Mouse (Mus musculus) right cerebral cortex, postnatal 10 days (tissue): ENCODE data around the gene Lmntd1.
A peak's percentile ranks its signal among the peaks of the same experiment; 100 is the strongest.

ENCODE experiments used
- DNase-seq, 2 experiments: peaks; one replicate each; pipeline ENCODE4 v3.0.0; 2021; ENCODE audit warnings: low spot score in 2 of 2

Gene Lmntd1

GRCm38 (mm10) chr6:145433897-145434296 is 180.2 kb downstream of the Lmntd1 start:
- DNase-seq, result no peak

DNA sequence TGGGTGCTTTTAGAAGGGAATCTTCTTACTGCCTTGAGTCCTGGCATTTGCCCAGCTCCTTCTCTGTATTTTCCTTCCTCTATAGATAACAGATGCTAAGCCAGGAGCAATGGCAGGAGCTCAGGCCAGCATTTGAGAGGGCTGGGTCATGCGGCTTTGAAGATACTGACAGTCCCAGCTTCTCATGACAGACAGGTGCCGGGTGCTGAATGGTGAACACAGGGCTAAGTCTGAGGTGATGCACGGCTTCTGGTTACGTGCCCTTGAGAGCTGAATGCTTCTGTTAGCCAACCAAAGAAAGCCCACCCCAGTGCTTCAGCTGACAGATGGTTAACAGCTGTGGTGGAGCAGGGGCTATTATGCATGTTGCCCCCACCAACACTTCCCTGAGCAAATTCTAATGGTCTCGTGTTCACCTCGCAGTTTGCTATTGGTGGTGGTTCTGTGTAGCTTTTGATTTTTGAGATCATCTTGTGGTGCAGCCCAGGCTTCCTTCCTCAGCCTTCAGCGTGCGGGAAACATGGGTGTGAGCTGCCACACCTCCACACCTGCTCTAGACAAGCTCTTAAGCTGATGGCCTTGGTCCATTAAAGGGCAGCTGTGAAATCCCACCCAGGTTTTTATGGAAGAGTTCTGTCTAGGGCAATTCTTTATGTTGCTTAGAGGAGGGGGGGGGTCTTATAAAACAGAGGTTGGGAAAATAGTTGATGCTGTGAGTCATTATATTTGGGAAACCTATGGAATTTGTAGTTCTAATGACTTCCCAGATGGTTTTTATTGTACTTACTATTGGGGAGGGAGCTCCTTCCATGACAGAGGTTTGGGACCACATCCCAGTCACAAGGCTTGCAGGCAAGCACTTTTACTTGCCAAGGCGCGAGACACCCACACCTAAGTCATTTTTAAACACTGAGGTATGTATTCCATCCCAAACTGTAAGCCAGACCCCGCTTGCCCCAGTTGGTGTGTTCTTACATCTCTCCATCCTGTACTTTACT is 181.1 kb downstream of the Lmntd1 start:
- DNase-seq, result peak in 1 of 2 experiments; percentile 18

DNA sequence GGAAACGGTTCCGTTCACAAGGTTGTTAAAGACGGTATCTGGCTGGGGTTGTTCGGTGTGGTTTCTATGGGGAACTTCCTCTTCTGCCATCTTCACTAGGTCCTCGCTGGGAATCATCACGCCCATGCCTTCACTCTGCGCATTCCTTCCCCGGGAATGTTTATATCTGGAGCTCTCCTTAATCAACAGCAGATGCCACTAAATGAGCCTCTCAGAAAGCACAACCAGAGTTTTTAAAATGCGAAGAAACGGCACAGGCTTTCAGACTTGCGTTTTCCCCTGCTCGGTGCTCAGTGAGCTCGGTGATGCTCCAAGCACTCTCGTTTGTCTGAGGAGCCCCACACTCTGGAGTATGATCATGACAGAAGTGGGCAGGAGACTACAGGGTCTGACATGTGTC is 182.4 kb downstream of the Lmntd1 start:
- peak in 1 of 2 experiments; percentile 20 for DNase-seq

- peak; percentile 20 to 22 for DNase-seq
These were observed 186.7 kb downstream of the Lmntd1 start for GRCm38 (mm10) chr6:145427411-145427810.

- DNase-seq, result peak in 1 of 2 experiments; percentile 12
These were observed 187.6 kb downstream of the Lmntd1 start for GRCm38 (mm10) chr6:145426501-145426900.

DNA sequence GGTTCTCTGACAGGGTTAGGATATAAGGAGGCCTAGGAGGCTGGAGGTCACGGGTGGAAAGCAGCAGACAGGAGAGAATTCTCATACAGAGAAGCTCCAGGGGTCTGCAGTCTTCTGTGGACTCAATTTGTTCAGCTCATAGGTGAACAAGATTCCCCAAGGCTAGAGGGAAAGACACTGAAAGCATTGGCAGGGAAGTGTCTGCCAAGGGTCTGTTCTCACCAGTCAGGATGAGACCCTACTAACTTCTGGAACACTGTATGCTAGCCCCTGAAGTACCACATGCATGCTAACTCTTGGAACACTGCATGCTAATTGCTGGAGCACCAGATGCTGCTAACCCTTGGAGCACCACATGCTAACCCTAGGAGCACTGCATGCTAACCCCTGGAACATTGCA is 190.0 kb downstream of the Lmntd1 start:
- DNase-seq, result peak; percentile 11 to 16

DNA sequence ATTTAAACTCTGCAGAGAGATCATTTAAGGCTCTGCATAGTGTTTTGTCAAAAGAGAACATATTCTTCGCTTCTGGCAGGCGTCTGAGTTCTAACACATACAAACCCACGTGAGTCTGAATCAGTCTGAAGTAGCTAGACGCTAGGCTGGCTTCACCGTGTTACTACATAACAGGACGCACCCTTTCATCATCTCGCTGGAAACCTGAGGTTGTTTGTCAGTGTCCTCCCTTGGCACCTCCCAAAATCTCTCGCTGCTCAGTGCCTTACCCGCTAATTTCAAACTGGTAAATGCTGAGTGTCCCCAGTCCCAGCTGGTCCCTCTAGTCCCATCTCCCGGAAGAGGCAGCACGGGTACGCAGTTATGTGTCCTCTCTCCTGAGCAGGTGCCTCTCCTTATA is 190.6 kb downstream of the Lmntd1 start:
- peak; percentile 30 to 54 for DNase-seq

DNA sequence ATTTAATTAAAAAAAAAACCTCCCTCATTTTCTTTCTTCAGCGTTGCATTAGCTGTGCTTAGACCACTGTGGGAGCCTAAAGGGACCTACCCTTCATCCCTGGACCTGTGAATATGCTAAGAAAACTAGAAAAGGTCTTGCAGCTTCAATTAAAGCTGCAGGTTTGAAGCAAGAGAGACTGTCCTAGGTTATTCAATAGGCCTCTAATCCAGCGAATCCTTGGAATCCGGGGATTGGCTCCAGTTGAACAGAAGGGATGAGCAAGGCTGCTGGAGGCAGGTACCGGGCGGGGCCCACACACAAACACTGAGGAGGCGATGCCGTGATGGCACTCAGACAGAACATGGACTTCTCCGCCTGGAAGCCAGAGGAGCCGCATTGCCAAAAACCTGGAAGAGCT is 192.5 kb downstream of the Lmntd1 start:
- DNase-seq, result peak in 1 of 2 experiments; percentile 15

DNA sequence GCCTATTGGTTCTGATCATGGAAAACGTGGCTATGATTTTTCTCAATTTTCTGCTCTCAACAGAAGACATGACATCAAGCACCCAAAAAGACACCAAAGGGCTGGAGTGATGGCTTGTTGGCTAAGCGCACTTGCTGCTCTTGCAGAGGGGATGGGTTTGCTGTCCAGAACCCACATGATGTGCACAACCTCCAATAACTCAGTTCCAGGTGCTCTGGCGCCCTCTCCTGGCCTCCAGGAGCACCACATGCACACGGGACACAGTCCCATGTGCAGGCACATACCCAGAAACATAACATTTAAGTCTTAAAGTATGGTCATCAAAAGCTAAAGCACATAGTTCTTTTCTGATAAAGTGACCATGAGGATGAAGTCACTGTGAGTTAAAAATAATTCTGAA is 193.7 kb downstream of the Lmntd1 start:
- DNase-seq, result peak; percentile 13 to 16

- peak in 1 of 2 experiments; percentile 0 for DNase-seq
These were observed 195.3 kb downstream of the Lmntd1 start for GRCm38 (mm10) chr6:145418856-145419255.

GRCm38 (mm10) chr6:145417720-145418440 is 196.2 kb downstream of the Lmntd1 start:
- DNase-seq, result peak; percentile 4 to 9

GRCm38 (mm10) chr6:145417014-145417719 is 197.0 kb downstream of the Lmntd1 start:
- peak; percentile 24 to 61 for DNase-seq

DNA sequence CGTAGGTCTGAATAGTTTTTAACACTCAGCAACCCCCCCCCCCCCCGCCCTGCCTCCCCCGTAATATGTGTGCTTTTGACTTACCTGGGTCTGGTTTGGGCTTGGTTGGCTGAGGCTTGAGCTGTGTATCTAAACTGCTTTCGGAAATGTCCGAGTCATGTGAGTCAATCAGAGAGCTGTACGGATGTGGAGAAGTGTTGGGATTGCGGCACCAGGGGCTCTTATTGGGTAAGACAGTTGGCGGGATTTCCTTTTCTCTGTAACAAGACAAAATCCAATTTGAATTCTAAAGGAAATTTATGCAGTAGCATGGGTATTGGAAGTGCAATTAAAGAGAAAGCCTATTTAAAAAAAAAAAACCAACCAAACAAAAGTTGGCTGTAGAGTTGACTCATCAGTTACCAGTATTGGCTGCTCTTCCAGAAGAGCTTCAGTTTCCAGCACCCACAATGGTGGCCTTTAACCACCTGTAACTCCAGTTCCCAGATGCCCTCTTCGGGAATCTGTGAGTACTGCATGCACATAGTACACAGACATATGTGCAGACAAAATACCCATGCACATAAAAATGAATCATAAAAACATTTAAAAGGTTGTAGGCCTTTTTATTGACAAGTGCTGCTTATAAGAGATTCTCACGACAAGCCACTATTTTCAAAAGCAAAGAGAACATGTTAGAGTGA is 209.6 kb downstream of the Lmntd1 start:
- peak; percentile 9 to 11 for DNase-seq

GRCm38 (mm10) chr6:145401140-145401539 is 213.0 kb downstream of the Lmntd1 start:
- DNase-seq, result peak; percentile 15 to 17

DNA sequence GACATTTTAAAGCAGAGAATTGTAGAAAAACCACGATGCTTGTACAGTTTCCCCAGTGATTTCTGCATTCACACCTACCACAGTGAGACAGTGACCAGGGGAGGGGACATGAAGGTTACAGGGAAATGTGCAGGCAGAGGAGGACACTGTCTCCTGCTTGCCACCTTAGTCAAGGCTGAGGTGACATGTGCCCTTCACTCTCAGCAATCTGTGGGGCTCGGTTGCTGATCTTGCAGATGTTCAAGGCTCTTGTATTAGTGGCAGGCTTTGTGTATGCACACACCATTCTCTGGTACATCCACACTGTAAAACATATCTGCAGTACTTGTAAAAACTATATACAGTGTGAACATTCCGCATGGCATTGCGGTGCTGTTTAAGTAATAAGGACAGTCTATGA is 216.2 kb downstream of the Lmntd1 start:
- DNase-seq, result peak in 1 of 2 experiments; percentile 18

- DNase-seq, result peak; percentile 36 to 52
These were observed 217.6 kb downstream of the Lmntd1 start for GRCm38 (mm10) chr6:145396534-145396933.

GRCm38 (mm10) chr6:145390421-145390820 is 223.7 kb downstream of the Lmntd1 start:
- no peak for DNase-seq

GRCm38 (mm10) chr6:145389904-145390303 is 224.2 kb downstream of the Lmntd1 start:
- DNase-seq, result peak; percentile 68 to 84

DNA sequence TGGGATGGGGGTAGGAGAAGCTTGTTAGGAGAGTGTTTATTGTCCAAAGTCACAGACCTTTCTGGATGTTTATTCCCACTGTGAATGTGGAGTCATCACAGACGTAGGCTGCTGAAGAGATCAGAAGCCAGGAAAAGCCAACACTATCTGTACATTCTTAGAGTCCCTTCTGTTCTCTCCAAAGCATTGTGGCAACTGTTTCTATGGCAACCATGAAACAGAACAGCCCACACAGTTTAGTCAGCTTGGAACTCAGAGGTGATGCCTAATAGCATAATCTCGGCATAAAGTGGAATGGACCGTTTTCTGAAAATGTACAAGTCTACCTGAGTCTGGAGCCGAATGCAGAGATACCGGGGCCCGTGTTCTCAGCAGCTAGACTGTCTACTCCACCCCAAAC is 226.7 kb downstream of the Lmntd1 start:
- DNase-seq, result peak; percentile 32 to 80

DNA sequence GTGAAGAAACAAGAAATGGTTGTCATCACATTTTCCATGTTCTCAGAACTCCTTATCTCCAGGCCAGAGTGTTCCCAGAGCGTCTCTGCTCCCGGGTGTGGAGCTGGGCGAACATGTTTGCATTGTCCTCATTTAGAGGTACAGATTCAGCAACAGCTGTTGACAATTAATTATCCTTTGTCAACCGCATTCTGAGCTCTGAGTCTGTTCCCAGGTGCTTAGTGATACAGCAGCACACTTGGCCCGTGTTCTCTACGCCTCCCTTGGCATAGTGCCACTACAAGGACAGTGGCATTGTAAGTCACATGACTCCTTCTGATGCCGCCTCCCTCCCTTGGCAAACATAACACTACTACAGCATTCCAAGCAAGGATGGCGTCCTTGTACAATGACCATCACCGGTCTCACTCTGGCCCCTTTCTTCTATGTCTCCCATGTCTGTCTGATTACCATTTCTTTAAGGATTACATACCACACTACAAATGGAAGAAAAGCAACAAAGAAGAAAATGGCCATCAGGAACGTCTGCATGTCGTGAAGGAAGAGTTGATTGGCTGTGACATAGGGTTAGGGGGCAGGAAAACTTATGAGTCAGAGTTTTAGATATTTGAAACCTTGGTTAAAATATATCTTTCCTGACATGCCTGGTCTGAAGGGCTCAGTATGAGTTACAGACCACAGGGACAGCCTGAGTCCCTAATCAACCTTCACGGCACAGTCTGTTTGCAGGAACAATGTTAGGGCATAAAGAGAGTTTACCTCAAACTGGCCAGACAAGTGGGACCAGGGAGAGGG is 231.3 kb downstream of the Lmntd1 start:
- DNase-seq, result no peak
